In genomic region chr3:51210485-51210884, GRCm38 (mm10) we compare ENCODE assay signal across 8 mouse cellular contexts.
"Had no signal": no experiment of that assay in that cellular context is flagged by ENCODE, and none has a peak within 500 bp of the region (broad histone marks: within the 10 kb centered on the region; RNA-seq: fewer than 3 reads in every experiment).

No protein-coding gene starts in this region.

- H3K4me3 ChIP-seq: kidney, embryonic 15.5 days; limb, embryonic 15.5 days; midbrain, embryonic 13.5 days had no signal

- H3K27me3 ChIP-seq: kidney, embryonic 15.5 days; limb, embryonic 15.5 days; midbrain, embryonic 13.5 days had no signal

- H3K4me2 ChIP-seq: kidney, embryonic 15.5 days; limb, embryonic 15.5 days; midbrain, embryonic 13.5 days had no signal

- H3K27ac ChIP-seq: kidney, embryonic 15.5 days; limb, embryonic 15.5 days; midbrain, embryonic 13.5 days had no signal

- ATAC-seq: midbrain, embryonic 13.5 days had no signal

- H3K9me3 ChIP-seq: kidney, embryonic 15.5 days; limb, embryonic 15.5 days had no signal

- H3K4me1 ChIP-seq: limb, embryonic 15.5 days; midbrain, embryonic 13.5 days had no signal

- DNase-seq: kidney, adult 2 months; kidney, postnatal 14 days; right cerebral cortex, adult 18-20 months; right cerebral cortex, postnatal 25 days; thymus, postnatal 4 days had no signal

- H3K36me3 ChIP-seq: kidney, embryonic 15.5 days; limb, embryonic 15.5 days; midbrain, embryonic 13.5 days had no signal

- H3K9ac ChIP-seq: kidney, embryonic 15.5 days; limb, embryonic 15.5 days; midbrain, embryonic 13.5 days had no signal
